Mouse (Mus musculus) intestine, embryonic 16.5 days (tissue): Measurements from ENCODE around the gene Fli1. TPM values are rescaled to one million over a fixed set of nuclear protein-coding genes. Genes with fewer than 3 reads are reported as not detected.

ENCODE experiments used
- ATAC-seq: fragments of 200-750 bp; cut with Nextera tagmentation; 2 replicates; pipeline ENCODE4 v1.8.0; 2017; ENCODE audit warnings: moderate TSS enrichment, moderate library complexity
- H3K27ac ChIP-seq: fragments of 300-500 bp; sonication (generic); 2 replicates; pipeline ENCODE4 v1.5.1; 2014; ENCODE audit warnings: mild to moderate bottlenecking, low read length
- H3K27me3 ChIP-seq: fragments of 300-500 bp; sonication (generic); replicated peaks from 2 replicates; pipeline ENCODE4 v1.6.1; 2014; ENCODE audit warnings: low read length, control low read depth, mixed read lengths; ENCODE audit not compliant: control insufficient read depth, insufficient read depth
- H3K36me3 ChIP-seq: fragments of 300-500 bp; sonication (generic); 2 replicates; pipeline ENCODE4 v1.6.1; 2014; ENCODE audit warnings: low read length, control low read depth; ENCODE audit not compliant: control insufficient read depth, insufficient read depth
- H3K4me1 ChIP-seq: fragments of 300-500 bp; sonication (generic); 2 replicates; pipeline ENCODE4 v1.6.1; 2014; ENCODE audit warnings: low read length, control low read depth, mixed read lengths; ENCODE audit not compliant: control insufficient read depth, insufficient read depth
- H3K4me2 ChIP-seq: fragments of 300-500 bp; sonication (generic); 2 replicates; pipeline ENCODE4 v1.6.1; 2014; ENCODE audit warnings: low read depth, low read length, control low read depth
- H3K4me3 ChIP-seq: fragments of 300-500 bp; sonication (generic); 2 replicates; pipeline ENCODE4 v1.5.1; 2014; ENCODE audit warnings: mild to moderate bottlenecking, low read length
- H3K9ac ChIP-seq: fragments of 300-500 bp; sonication (generic); 2 replicates; pipeline ENCODE4 v1.6.1; 2014; ENCODE audit warnings: low read depth, low read length
- H3K9me3 ChIP-seq: fragments of 300-500 bp; sonication (generic); 2 replicates; pipeline ENCODE4 v1.6.1; 2016; ENCODE audit warnings: low read length, control low read depth; ENCODE audit not compliant: control insufficient read depth
- WGBS: fragments of 180-500 bp; shearing (Covaris S2); extraction: QIAGEN DNeasy Blood & Tissue Kit; methylation state at CpG from one replicate; pipeline ENCODE4 v1.1.7; 2014; 5-methylcytosine and 5-hydroxymethylcytosine counted together
- polyA plus RNA-seq: library from polyadenylated mRNA; unstranded; fragments of >200 nt; fragmentation: Nextera tagmentation; extraction: Ambion mirVana; gene quantifications from 2 replicates; pipeline ENCODE4 v1.2.1, GENCODE M21; 2015

Gene Fli1
- polyA plus RNA-seq, 1 experiment from 2014 or later, result 10.1 TPM

DNA sequence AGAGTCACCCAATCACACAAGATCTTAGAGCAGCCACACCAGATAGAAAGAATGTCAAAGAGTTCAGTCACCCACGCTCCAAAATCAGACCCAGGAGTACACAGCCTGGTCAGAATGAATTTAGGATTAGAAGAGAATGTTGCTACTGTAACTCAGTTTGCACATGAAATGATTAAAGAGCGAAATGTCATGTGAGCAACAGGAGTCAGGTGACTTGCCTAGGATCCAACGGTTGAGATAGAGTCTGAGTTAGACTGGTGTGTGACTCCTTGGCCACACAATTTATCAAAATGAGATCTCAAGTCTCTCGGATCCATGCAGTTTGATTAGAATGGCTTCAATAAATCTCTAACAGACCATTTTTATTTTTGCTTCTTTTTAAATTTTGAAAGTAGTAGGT, 11.1 kb downstream of the Fli1 start:
- WGBS, result 84% methylated on average over 4 of the region's 4 CpGs

GRCm38 (mm10) chr9:32530975-32531374, 11.7 kb downstream of the Fli1 start:
- ATAC-seq, result no peak
- Histone ChIP-seq H3K9me3 (no peaks in the 10 kb centered on the region), H3K4me1 (no peaks in the 10 kb centered on the region; the same call in 1 of the 2 replicates), H3K36me3 (no peaks in the 10 kb centered on the region), H3K4me3 (no peak overlapping the region), H3K27me3 (no peaks in the 10 kb centered on the region), H3K9ac (no peak overlapping the region), H3K4me2 (no peak overlapping the region), H3K27ac (no peak overlapping the region)
- WGBS, result 70% methylated on average over 1 of the region's 1 CpGs

More for the DNA sequence above, 11.1 kb downstream of the Fli1 start:
- no peaks in the 10 kb centered on the region for H3K36me3 ChIP-seq
- no peak overlapping the region for H3K4me2 ChIP-seq
- H3K4me3 ChIP-seq, result no peak overlapping the region
- H3K9me3 ChIP-seq, result no peaks in the 10 kb centered on the region
- no peak for ATAC-seq
- no peaks in the 10 kb centered on the region for H3K27me3 ChIP-seq
- no peaks in the 10 kb centered on the region; the same call in 1 of the 2 replicates for H3K4me1 ChIP-seq
- H3K27ac ChIP-seq, result no peak overlapping the region
- H3K9ac ChIP-seq, result no peak overlapping the region

DNA sequence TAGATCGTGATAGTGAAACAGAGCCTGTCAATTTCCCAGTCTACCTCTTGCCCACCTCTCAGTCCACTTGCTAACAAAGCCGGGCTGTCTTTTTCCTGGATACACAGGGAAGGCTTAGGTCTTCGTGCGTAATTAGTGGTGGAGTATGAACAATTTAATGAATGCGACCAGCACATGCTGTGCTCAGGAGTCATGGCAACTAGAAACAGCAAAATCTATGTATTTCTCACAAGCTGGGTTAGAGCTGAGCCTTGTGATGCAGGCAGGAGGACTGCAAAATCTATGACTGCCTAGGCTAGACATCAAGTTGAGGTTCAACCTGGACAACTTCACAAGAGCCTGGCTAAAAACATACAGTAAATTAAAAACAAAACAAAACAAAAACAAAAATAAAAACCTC, 12.5 kb downstream of the Fli1 start:
- Histone ChIP-seq H3K27ac (peak overlapping the region; percentile 45), H3K9me3 (no peaks in the 10 kb centered on the region), H3K9ac (no peak overlapping the region), H3K4me2 (no peak overlapping the region), H3K36me3 (no peaks in the 10 kb centered on the region), H3K4me3 (no peak overlapping the region), H3K27me3 (no peaks in the 10 kb centered on the region), H3K4me1 (no peaks in the 10 kb centered on the region; the same call in 1 of the 2 replicates)
- ATAC-seq, result no peak
- WGBS, result 74% methylated on average over 5 of the region's 5 CpGs

DNA sequence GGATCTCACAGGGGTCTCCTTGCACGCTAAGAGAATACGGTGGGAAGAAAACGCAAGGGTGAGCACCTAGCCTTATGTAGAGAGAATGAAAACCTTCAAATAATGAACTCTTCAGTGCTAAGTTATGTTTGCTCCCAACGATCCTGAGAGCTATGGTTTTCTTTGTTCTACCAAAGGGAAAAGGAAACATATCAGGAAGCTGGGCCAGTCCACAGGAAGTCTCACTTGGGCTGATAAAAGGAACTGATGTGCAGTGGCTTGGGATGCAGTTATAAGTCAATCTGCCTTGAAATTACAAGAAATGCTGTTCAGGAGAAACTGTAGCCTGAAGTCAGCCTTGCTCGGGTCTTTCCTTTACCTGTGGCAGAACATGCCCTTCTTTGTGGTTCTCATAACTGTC, 13.1 kb downstream of the Fli1 start:
- no peak overlapping the region for H3K4me3 ChIP-seq

DNA sequence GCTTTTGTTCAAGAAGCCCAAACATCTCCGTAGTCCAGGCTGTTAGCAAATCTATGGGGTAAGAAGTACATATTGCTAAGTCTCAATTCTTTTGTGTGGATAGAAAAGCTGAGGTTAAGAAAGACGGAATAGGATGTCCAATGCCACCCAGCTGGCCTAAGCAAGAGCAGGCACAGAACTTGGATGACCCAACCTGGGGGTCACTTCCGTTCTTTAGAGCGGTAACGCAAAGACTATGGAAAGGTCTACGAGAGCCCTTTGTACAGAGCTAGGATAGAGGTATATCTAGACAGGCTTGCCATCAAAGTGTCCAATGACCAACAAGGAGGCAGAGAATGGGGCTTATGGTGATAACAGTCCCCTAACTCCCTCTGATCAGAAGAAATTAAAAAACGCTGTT, 15.3 kb downstream of the Fli1 start:
- H3K4me3 ChIP-seq, result no peak overlapping the region
- H3K4me2 ChIP-seq, result no peak overlapping the region
- no peaks in the 10 kb centered on the region for H3K9me3 ChIP-seq
- H3K4me1 ChIP-seq, result no peaks in the 10 kb centered on the region; the same call in 1 of the 2 replicates
- WGBS, result 93% methylated on average over 7 of the region's 7 CpGs
- ATAC-seq, result no peak
- no peaks in the 10 kb centered on the region for H3K27me3 ChIP-seq
- H3K27ac ChIP-seq, result no peak overlapping the region
- no peaks in the 10 kb centered on the region for H3K36me3 ChIP-seq
- no peak overlapping the region for H3K9ac ChIP-seq

More for the DNA sequence above, 13.1 kb downstream of the Fli1 start:
- H3K27me3 ChIP-seq, result no peaks in the 10 kb centered on the region
- no peak for ATAC-seq
- 80% methylated on average over 5 of the region's 5 CpGs for WGBS
- no peak overlapping the region for H3K4me2 ChIP-seq
- H3K36me3 ChIP-seq, result no peaks in the 10 kb centered on the region
- H3K9ac ChIP-seq, result no peak overlapping the region
- peak overlapping the region; percentile 45 for H3K27ac ChIP-seq
- H3K9me3 ChIP-seq, result no peaks in the 10 kb centered on the region
- H3K4me1 ChIP-seq, result no peaks in the 10 kb centered on the region; the same call in 1 of the 2 replicates

DNA sequence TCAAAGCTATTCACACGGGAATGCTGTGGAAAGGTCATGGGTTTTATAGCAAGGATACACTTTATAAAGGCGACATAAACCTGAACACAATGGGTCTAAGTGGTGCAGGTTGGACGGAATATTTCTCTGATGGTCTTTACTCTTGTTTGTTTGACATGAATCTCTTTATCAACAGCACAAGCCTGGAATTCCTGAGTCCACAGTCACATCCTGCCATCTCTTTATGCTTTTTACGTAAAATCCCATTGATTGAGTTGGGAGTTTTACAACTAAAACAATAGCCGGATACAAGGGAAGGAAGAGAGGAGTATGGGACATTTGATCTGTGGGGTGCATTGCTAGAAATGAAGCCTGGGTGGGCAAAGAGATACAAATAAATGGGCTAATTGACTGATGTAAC, 16.9 kb downstream of the Fli1 start:
- Histone ChIP-seq H3K4me3 (no peak overlapping the region), H3K4me1 (peaks cover 4% of the 10 kb centered on the region), H3K36me3 (no peaks in the 10 kb centered on the region), H3K27me3 (no peaks in the 10 kb centered on the region), H3K9me3 (no peaks in the 10 kb centered on the region), H3K9ac (no peak overlapping the region), H3K4me2 (no peak overlapping the region), H3K27ac (no peak overlapping the region)
- ATAC-seq, result no peak
- WGBS, result 65% methylated on average over 5 of the region's 5 CpGs

DNA sequence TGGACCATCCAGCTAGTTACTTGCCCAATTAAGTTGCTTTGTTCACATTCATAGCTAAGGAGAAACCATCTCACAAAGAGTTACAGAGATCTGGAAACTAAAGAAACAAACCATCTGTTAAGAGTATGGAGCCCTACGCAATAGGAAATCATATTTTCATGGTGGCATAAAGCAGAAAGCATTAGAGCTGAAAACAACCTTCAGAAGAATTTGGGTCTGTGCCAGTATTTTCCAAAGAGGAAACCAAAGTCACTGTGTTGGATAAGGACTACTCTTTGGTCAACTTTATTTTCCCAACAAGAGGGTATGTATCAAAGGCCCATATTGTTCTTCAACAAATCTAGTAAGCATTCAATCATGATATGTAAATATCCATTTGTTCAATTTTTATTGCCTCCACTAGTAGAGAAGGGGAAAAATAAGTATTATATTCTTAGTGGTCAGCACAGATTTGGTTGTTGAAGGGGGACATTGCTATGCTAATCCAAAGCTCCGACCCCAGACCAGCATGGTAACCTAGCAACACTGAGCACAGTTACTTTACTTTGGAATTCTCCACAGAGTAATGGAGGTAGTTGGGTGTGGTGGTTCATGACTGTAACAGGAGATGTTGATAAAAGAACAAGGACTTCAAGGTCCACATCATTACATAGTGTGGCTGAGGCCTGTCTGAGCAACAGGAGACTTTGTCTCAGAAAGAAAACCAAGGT, 20.0 kb downstream of the Fli1 start:
- Histone ChIP-seq H3K27ac (no peak overlapping the region), H3K36me3 (no peaks in the 10 kb centered on the region), H3K27me3 (no peaks in the 10 kb centered on the region), H3K9ac (no peak overlapping the region), H3K9me3 (no peaks in the 10 kb centered on the region), H3K4me1 (peaks cover 20% of the 10 kb centered on the region), H3K4me2 (no peak overlapping the region), H3K4me3 (no peak overlapping the region)
- ATAC-seq, result no peak
- 56% methylated on average over 2 of the region's 2 CpGs for WGBS

- WGBS, result 71% methylated on average over 3 of the region's 3 CpGs
- no peaks in the 10 kb centered on the region for H3K27me3 ChIP-seq
- H3K4me1 ChIP-seq, result peaks cover 20% of the 10 kb centered on the region
- no peak overlapping the region for H3K4me2 ChIP-seq
- no peak overlapping the region for H3K4me3 ChIP-seq
- no peak for ATAC-seq
- no peak overlapping the region for H3K9ac ChIP-seq
- no peak overlapping the region for H3K27ac ChIP-seq
- H3K9me3 ChIP-seq, result no peaks in the 10 kb centered on the region
- H3K36me3 ChIP-seq, result no peaks in the 10 kb centered on the region
Measured at GRCm38 (mm10) chr9:32521331-32521730, 21.3 kb downstream of the Fli1 start.

GRCm38 (mm10) chr9:32520821-32521220, 21.8 kb downstream of the Fli1 start:
- Histone ChIP-seq H3K4me2 (no peak overlapping the region), H3K4me1 (peaks cover 20% of the 10 kb centered on the region), H3K27me3 (no peaks in the 10 kb centered on the region), H3K36me3 (no peaks in the 10 kb centered on the region), H3K9ac (no peak overlapping the region), H3K4me3 (no peak overlapping the region), H3K27ac (no peak overlapping the region; the same call in 1 of the 2 replicates), H3K9me3 (no peaks in the 10 kb centered on the region)
- 75% methylated on average over 6 of the region's 6 CpGs for WGBS
- no peak for ATAC-seq
